Mouse (Mus musculus) midbrain, embryonic 11.5 days (tissue): Measurements from ENCODE around the gene Ndufs2. TPM values are rescaled to one million over a fixed set of nuclear protein-coding genes. Genes with fewer than 3 reads are reported as not detected.

Source experiments
- ATAC-seq: fragments of 200-750 bp; cut with Nextera tagmentation; 2 replicates; pipeline ENCODE4 v1.8.0; 2017; ENCODE audit warnings: moderate TSS enrichment, moderate library complexity; ENCODE audit not compliant: low FRiP score
- DNase-seq: peaks from one replicate; pipeline ENCODE4 v3.0.0; 2015; ENCODE audit warnings: low spot score; ENCODE audit errors: missing footprints
- H3K27ac ChIP-seq: fragments of 300-500 bp; sonication (generic); 2 replicates; pipeline ENCODE4 v1.5.1; 2014; ENCODE audit warnings: low read depth, low read length
- H3K27me3 ChIP-seq: fragments of 300-500 bp; sonication (generic); 2 replicates; pipeline ENCODE4 v1.6.1; 2014; ENCODE audit warnings: mild to moderate bottlenecking, low read length, moderate library complexity, mixed read lengths; ENCODE audit not compliant: control insufficient read depth, insufficient read depth
- H3K36me3 ChIP-seq: fragments of 300-500 bp; sonication (generic); 2 replicates; pipeline ENCODE4 v1.6.1; 2014; ENCODE audit warnings: mild to moderate bottlenecking, low read length, moderate library complexity, mixed read lengths; ENCODE audit not compliant: control insufficient read depth, insufficient read depth
- H3K4me1 ChIP-seq: fragments of 300-500 bp; sonication (generic); 2 replicates; pipeline ENCODE4 v1.6.1; 2014; ENCODE audit warnings: low read length; ENCODE audit not compliant: control insufficient read depth, insufficient read depth
- H3K4me2 ChIP-seq: fragments of 300-500 bp; sonication (generic); 2 replicates; pipeline ENCODE4 v1.6.1; 2014; ENCODE audit warnings: mild to moderate bottlenecking, moderate library complexity
- H3K4me3 ChIP-seq: fragments of 300-500 bp; sonication (generic); 2 replicates; pipeline ENCODE4 v1.5.1; 2014; ENCODE audit warnings: low read depth, low read length
- H3K9ac ChIP-seq: fragments of 300-500 bp; sonication (generic); 2 replicates; pipeline ENCODE4 v1.6.1; 2014; ENCODE audit warnings: low read length
- H3K9me3 ChIP-seq: fragments of 300-500 bp; sonication (generic); 2 replicates; pipeline ENCODE4 v1.6.1; 2016; ENCODE audit warnings: low read length; ENCODE audit not compliant: control insufficient read depth
- WGBS: fragments of 180-500 bp; shearing (Covaris S2); extraction: QIAGEN DNeasy Blood & Tissue Kit; methylation state at CpG from one replicate; pipeline ENCODE4 v1.1.7; 2014; 5-methylcytosine and 5-hydroxymethylcytosine counted together
- polyA plus RNA-seq: library from polyadenylated mRNA; unstranded; fragments of >200 nt; fragmentation: Nextera tagmentation; extraction: Ambion mirVana; gene quantifications from 2 replicates; pipeline ENCODE4 v1.2.1, GENCODE M21; 2014

Ndufs2 gene
- polyA plus RNA-seq, 1 experiment from 2014 or later: 232 TPM

DNA sequence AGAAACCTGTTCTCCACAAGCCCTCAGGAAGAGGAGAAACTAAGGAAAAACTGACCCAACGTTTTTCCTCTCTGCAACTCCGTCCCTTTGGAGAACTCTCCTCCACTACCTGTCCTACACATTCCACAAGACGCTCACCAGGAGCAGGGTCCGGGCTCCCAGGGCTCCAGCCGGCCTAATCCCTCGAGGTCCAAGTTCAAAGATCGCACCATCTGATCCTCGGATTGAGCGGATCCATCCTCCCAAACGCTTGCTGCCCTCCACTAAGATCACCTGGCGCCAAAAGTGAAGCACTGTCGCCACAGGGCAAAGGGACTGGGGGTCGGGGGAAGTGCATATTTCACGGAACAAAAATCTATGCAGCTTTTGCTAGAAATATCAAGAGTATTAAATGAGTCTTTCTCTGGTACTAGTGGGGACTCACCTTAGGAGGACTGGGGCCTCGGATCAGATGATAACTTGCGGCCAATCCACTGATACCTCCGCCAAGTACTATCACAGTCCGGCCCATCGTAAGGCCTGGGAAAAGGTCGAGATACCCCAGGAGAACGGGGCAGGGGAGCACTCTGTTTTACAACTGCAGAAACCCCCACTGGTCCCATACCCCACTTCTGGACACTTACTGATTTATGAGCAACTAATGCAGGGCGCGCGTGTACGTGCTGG, 29.2 kb upstream of the Ndufs2 start:
- H3K4me2 ChIP-seq: peak overlapping the region; percentile 86
- peaks cover 17% of the 10 kb centered on the region for H3K36me3 ChIP-seq

DNA sequence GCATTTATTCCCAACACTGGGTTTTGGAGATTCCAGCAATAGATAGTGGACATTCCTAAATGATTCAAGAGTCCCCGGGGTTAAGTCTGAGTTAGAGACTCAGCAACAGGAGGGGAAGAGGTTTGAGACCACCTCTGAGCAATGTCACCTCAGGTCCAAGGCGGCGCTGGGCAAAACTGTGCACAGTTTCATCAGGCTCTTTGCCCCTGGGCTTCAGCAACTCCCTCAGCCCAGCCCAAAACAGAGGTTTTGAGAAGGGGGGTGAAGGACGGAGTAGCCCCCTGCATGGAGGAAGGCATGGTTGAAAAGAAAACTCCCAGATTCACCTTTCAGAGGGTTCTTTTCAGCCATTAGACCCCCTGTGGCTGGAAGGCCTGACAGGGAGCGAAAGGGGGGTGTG, 28.5 kb upstream of the Ndufs2 start:
- no peaks in the 10 kb centered on the region for H3K27me3 ChIP-seq
- no peaks in the 10 kb centered on the region for H3K9me3 ChIP-seq
- peak overlapping the region; percentile 86 for H3K4me2 ChIP-seq
- H3K36me3 ChIP-seq: peaks cover 17% of the 10 kb centered on the region
- 53% methylated on average over 5 of the region's 5 CpGs for WGBS
- peak overlapping the region; percentile 85 for H3K9ac ChIP-seq
- ATAC-seq (no peak), DNase-seq (no peak)
- H3K4me1 ChIP-seq: peaks cover 8% of the 10 kb centered on the region
- H3K27ac ChIP-seq: no peak overlapping the region
- H3K4me3 ChIP-seq: peak overlapping the region; percentile 69; the same call in 1 of the 2 replicates

More for the DNA sequence above, 29.2 kb upstream of the Ndufs2 start:
- peak overlapping the region; percentile 85 for H3K9ac ChIP-seq
- no peak for DNase-seq
- H3K9me3 ChIP-seq: no peaks in the 10 kb centered on the region
- H3K4me3 ChIP-seq: peak overlapping the region; percentile 69
- H3K27me3 ChIP-seq: no peaks in the 10 kb centered on the region
- H3K4me1 ChIP-seq: peaks cover 8% of the 10 kb centered on the region
- WGBS: 2% methylated on average over 25 of the region's 25 CpGs
- H3K27ac ChIP-seq: no peak overlapping the region
- no peak; the same call in 1 of the 2 replicates for ATAC-seq

DNA sequence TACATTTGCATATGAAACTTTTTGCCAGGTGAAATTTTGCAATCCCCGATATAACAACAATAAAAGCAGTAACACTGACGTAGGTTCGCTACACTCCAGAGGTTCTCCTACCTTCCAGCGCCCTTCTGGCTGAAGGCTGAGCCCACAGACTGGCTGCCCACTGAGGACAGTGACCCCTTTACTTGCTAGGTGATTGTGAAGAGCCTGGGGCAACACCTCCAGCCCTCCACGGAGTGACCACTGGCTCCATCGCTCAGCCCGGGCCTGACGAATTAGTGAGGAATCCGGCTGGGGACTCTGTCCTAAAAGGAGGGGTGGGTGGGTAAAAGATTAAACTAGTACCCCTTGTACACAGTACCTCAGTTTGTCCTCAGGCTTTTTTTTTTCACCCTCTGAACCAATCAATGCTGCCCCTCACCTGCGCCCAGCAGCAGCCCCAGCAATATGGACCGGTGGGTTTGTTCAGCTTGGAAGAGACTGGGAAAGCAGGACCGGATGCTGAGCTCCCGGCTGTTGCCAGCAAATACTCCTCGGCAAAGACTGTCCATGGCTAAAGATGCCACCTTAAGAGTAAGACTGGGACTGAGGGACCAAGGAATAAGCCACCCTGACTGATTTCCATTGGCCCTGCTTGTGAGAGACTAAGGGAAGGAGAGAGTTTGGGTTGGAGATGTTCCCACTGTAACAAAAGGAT, 28.0 kb upstream of the Ndufs2 start:
- H3K4me1 ChIP-seq: peaks cover 8% of the 10 kb centered on the region
- ATAC-seq: no peak
- WGBS: 90% methylated on average over 14 of the region's 14 CpGs
- no peak for DNase-seq
- H3K4me2 ChIP-seq: no peak overlapping the region
- H3K27me3 ChIP-seq: no peaks in the 10 kb centered on the region
- H3K9me3 ChIP-seq: no peaks in the 10 kb centered on the region
- H3K4me3 ChIP-seq: 0 out of 2 replicates have a peak overlapping the region, but pooled peaks have one; percentile 2
- no peak overlapping the region for H3K27ac ChIP-seq
- no peak overlapping the region for H3K9ac ChIP-seq
- H3K36me3 ChIP-seq: peaks cover 17% of the 10 kb centered on the region

DNA sequence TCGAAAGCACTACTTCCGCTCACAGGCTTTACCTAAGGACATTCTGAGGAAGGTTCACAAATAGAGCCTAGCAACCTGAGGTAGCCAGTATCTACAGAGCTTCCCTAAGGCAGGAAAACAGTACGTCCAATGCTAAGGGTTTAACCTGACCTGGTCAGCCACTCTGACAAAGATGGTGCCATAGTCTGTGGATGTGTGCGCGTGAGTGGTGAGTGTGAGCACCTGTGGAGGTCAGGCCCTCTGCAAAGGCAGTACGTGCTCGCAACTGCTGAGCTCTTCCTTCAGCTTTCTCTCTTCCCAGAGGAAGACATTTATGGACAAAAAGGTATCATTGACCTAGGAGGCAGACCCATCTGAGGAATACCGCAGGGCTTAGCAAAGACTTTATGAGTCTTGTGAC, 27.2 kb upstream of the Ndufs2 start:
- no peak overlapping the region for H3K27ac ChIP-seq
- H3K4me3 ChIP-seq: no peak overlapping the region
- H3K36me3 ChIP-seq: peaks cover 17% of the 10 kb centered on the region
- H3K9ac ChIP-seq: no peak overlapping the region
- no peaks in the 10 kb centered on the region for H3K9me3 ChIP-seq
- peaks cover 8% of the 10 kb centered on the region for H3K4me1 ChIP-seq
- ATAC-seq: no peak
- no peak overlapping the region for H3K4me2 ChIP-seq
- WGBS: 96% methylated on average over 8 of the region's 8 CpGs
- DNase-seq: no peak
- H3K27me3 ChIP-seq: no peaks in the 10 kb centered on the region

DNA sequence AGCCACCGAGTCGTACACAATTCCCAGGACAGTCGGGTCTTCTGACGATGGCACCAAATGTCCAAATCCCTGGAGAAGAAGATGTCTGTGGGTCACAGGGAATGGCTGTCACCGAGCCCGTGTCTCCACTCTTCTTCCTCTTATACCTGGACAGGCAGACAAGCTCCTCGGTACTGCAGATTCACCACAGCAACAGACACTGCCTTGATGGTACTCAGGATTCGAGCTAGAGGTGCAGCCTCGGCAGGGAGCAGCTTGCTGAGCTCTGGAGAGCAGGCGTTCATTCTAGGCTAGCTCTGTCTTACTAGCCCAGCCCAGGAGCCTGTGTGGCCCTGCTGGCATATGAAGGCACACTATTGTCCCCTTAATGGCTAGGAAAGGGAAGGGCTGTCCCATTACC, 26.5 kb upstream of the Ndufs2 start:
- no peak overlapping the region for H3K9ac ChIP-seq
- no peak overlapping the region for H3K4me3 ChIP-seq
- H3K27ac ChIP-seq: no peak overlapping the region
- ATAC-seq (no peak), DNase-seq (no peak)
- peaks cover 8% of the 10 kb centered on the region for H3K4me1 ChIP-seq
- no peaks in the 10 kb centered on the region for H3K27me3 ChIP-seq
- H3K4me2 ChIP-seq: no peak overlapping the region
- 88% methylated on average over 10 of the region's 10 CpGs for WGBS
- no peaks in the 10 kb centered on the region for H3K9me3 ChIP-seq
- peaks cover 17% of the 10 kb centered on the region for H3K36me3 ChIP-seq

DNA sequence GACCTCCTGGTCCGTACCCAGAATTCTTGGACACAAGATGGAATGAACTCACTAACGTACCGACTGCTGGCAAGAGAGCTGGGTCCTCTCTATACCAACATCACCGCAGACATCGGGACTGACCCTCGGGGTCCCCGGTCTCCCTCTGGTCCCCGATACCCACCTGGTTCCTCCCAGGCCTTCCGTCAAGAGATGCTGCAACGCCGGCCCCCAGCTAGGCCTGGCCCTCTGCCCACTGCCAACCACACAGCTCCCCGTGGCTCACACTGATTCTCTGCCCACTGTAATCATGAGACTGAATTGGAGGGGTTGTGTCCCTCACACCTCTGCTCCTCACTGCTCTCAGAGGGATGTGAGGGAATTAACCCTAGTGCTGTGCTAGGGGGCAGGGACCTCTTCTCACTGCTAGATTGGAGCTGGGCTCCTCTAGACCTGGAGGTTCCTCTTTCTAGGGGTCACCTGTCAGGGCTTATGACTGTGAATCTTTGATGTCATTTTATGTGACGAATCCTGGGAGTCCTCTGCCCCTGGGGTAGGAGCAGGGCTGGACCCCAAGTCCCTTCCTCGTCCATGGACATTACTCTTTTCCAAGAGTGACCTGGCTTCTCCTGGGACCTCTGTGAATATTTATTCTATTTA, 25.0 kb upstream of the Ndufs2 start:
- WGBS: 93% methylated on average over 14 of the region's 14 CpGs
- no peak overlapping the region for H3K9ac ChIP-seq
- H3K4me1 ChIP-seq: peaks cover 8% of the 10 kb centered on the region
- ATAC-seq: no peak
- no peak overlapping the region for H3K4me3 ChIP-seq
- H3K27ac ChIP-seq: no peak overlapping the region
- H3K27me3 ChIP-seq: no peaks in the 10 kb centered on the region
- H3K4me2 ChIP-seq: no peak overlapping the region
- H3K9me3 ChIP-seq: no peaks in the 10 kb centered on the region
- DNase-seq: no peak
- H3K36me3 ChIP-seq: peaks cover 17% of the 10 kb centered on the region

DNA sequence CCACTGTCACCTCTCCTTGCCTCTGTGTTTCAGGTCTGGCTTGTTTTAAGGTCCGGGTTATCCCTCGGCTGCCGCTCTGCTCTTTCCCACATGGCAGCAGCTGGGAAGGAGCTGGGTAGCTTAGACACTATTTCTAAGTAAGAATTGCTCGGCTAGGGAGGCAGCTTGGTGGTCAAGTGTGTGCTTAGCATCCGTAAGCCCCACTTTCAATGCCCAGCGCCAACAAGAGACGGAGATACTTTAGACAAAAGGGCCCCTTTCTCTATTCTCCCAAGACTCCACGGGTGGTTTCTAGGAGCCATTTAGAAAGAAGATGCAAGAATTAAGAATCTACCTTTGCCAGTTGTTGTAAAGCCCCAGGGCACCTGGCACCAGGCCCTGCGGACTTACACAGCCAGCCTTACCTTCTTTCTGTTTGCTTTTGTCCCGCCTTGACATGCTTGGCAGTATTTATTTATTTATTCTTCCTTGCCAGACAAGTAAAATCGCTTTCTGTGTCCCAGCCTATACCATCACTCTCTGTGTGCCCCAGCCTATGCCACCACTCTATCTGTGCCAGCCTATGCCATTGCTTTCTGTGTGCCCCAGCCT, 24.1 kb upstream of the Ndufs2 start:
- ATAC-seq (no peak), DNase-seq (no peak)
- H3K9ac ChIP-seq: no peak overlapping the region
- H3K4me3 ChIP-seq: no peak overlapping the region
- peaks cover 11% of the 10 kb centered on the region for H3K4me1 ChIP-seq
- no peak overlapping the region for H3K4me2 ChIP-seq
- WGBS: 84% methylated on average over 11 of the region's 11 CpGs
- H3K27me3 ChIP-seq: no peaks in the 10 kb centered on the region
- H3K9me3 ChIP-seq: no peaks in the 10 kb centered on the region
- H3K36me3 ChIP-seq: peaks cover 17% of the 10 kb centered on the region
- H3K27ac ChIP-seq: no peak overlapping the region

DNA sequence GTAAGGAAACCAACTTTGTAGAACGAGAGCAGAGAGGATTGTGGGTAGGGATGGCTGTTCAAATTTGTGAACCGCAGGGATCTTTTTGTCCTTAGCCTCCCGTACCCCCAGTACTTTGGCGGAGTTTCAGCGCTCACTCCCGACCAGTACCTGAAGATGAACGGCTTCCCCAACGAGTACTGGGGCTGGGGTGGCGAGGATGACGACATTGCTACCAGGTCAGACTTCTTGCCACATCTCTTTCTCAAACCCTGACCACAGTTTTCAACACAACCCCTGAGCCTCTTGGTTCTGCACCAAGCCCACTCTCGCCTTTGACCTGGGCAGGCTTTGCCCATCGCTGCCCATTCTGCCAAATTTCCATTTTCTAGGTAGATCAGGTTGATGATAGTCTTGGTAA, 23.0 kb upstream of the Ndufs2 start:
- Histone ChIP-seq H3K36me3 (peaks cover 17% of the 10 kb centered on the region), H3K9me3 (no peaks in the 10 kb centered on the region), H3K4me2 (no peak overlapping the region), H3K9ac (no peak overlapping the region), H3K27me3 (no peaks in the 10 kb centered on the region), H3K4me3 (no peak overlapping the region), H3K27ac (no peak overlapping the region), H3K4me1 (peaks cover 10% of the 10 kb centered on the region)
- WGBS: 94% methylated on average over 12 of the region's 12 CpGs
- no peak for ATAC-seq
- DNase-seq: no peak

DNA sequence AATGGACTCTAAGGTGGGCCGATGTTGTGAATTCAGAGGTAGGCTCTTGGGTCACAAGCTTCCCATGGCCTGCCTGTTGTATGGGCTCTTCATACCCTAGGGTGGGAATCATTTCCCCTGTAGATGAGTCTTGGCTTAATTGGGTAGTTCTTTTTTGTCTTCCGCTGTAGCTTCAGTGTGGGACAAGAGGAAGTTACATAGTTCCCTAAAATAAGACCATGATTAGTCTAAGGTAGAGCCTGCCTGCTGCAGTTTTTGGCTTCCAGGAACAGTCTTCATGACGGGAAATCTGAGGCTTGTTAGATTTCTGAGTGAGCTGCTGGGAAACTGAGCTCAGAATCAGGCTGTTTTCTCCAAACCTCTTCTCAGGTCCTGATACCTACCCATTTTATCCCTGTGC, 20.9 kb upstream of the Ndufs2 start:
- Histone ChIP-seq H3K9me3 (no peaks in the 10 kb centered on the region), H3K27ac (no peak overlapping the region), H3K27me3 (no peaks in the 10 kb centered on the region), H3K4me2 (no peak overlapping the region), H3K4me3 (no peak overlapping the region), H3K9ac (no peak overlapping the region), H3K4me1 (peaks cover 10% of the 10 kb centered on the region), H3K36me3 (peaks cover 11% of the 10 kb centered on the region)
- WGBS: 89% methylated on average over 3 of the region's 3 CpGs
- no peak for DNase-seq
- no peak for ATAC-seq
